Mouse (Mus musculus) cerebellum, adult (tissue): ENCODE results near the gene Fitm2.
A peak's percentile ranks its signal among the peaks of the same experiment; 100 is the strongest.

Experiments
- ATAC-seq: cut with Nextera tagmentation; 2 replicates; pipeline ENCODE4 v1.9.2; 2017; ENCODE audit warnings: mild to moderate bottlenecking, moderate library complexity, mixed read lengths; ENCODE audit not compliant: insufficient number of reproducible peaks, low FRiP score, low TSS enrichment

The Fitm2 gene

GRCm38 (mm10) chr2:163472466-163472851, at the start of gene Fitm2:
TSS of gene Fitm2 (minus strand) at chr2:163472629.
- peak; percentile 90 for ATAC-seq

GRCm38 (mm10) chr2:163506300-163507004, 34.0 kb upstream of the Fitm2 start, which contains the start of gene Hnf4a:
TSS of gene Hnf4a (plus strand) at chr2:163506808.
- ATAC-seq, result no peak

GRCm38 (mm10) chr2:163503191-163503590, 30.8 kb upstream of the Fitm2 start:
- ATAC-seq, result no peak

GRCm38 (mm10) chr2:163502219-163502618, 29.8 kb upstream of the Fitm2 start:
- no peak for ATAC-seq

GRCm38 (mm10) chr2:163494456-163494855, 22.0 kb upstream of the Fitm2 start:
- ATAC-seq, result no peak

GRCm38 (mm10) chr2:163493976-163494375, 21.5 kb upstream of the Fitm2 start:
- ATAC-seq, result no peak

GRCm38 (mm10) chr2:163493031-163493430, 20.6 kb upstream of the Fitm2 start:
- no peak for ATAC-seq

- ATAC-seq, result no peak
Measured at GRCm38 (mm10) chr2:163492018-163492417, 19.6 kb upstream of the Fitm2 start, which contains the start of gene R3hdml. TSS of gene R3hdml (plus strand) at chr2:163492318.

- ATAC-seq, result no peak
Measured at GRCm38 (mm10) chr2:163491351-163491750, 18.9 kb upstream of the Fitm2 start.

GRCm38 (mm10) chr2:163490656-163491055, 18.2 kb upstream of the Fitm2 start:
- no peak for ATAC-seq

GRCm38 (mm10) chr2:163489725-163490291, 17.4 kb upstream of the Fitm2 start:
- ATAC-seq, result no peak

GRCm38 (mm10) chr2:163487360-163487759, 14.9 kb upstream of the Fitm2 start:
- no peak for ATAC-seq

GRCm38 (mm10) chr2:163481539-163482029, 9.2 kb upstream of the Fitm2 start:
- no peak for ATAC-seq

- ATAC-seq, result no peak
Measured at GRCm38 (mm10) chr2:163480191-163480825, 7.9 kb upstream of the Fitm2 start.

- ATAC-seq, result peak; percentile 70
Measured at GRCm38 (mm10) chr2:163471710-163472465, 541 bp downstream of the Fitm2 start.

- ATAC-seq, result no peak
Measured at GRCm38 (mm10) chr2:163471136-163471535, 1.3 kb downstream of the Fitm2 start.

- ATAC-seq, result no peak
Measured at GRCm38 (mm10) chr2:163469711-163470110, 2.7 kb downstream of the Fitm2 start.

- ATAC-seq, result no peak
Measured at GRCm38 (mm10) chr2:163468866-163469265, 3.6 kb downstream of the Fitm2 start.

GRCm38 (mm10) chr2:163467585-163467984, 4.8 kb downstream of the Fitm2 start:
- no peak for ATAC-seq

- no peak for ATAC-seq
Measured at GRCm38 (mm10) chr2:163466771-163467170, 5.7 kb downstream of the Fitm2 start.

GRCm38 (mm10) chr2:163464562-163464961, 7.9 kb downstream of the Fitm2 start:
- no peak for ATAC-seq
